Mouse (Mus musculus) liver, embryonic 16.5 days (tissue): ENCODE measurements around the gene Igfbp6. TPM values are rescaled to one million over a fixed set of nuclear protein-coding genes. Genes with fewer than 3 reads are reported as not detected.

ENCODE experiments used
- ATAC-seq: fragments of 200-750 bp; cut with Nextera tagmentation; 2 replicates; pipeline ENCODE4 v1.8.0; 2017; ENCODE audit warnings: low read depth, mild to moderate bottlenecking, moderate number of reproducible peaks, moderate library complexity
- H3K27ac ChIP-seq: fragments of 300-500 bp; sonication (generic); 2 replicates; pipeline ENCODE4 v1.5.1; 2014; ENCODE audit warnings: mild to moderate bottlenecking, low read length
- H3K27me3 ChIP-seq: fragments of 300-500 bp; sonication (generic); 2 replicates; pipeline ENCODE4 v1.6.1; 2014; ENCODE audit warnings: low read depth, low read length, mixed read lengths; ENCODE audit not compliant: control insufficient read depth, insufficient read depth
- H3K36me3 ChIP-seq: fragments of 300-500 bp; sonication (generic); 2 replicates; pipeline ENCODE4 v1.6.1; 2014; ENCODE audit warnings: mild to moderate bottlenecking; ENCODE audit not compliant: control insufficient read depth, insufficient read depth
- H3K4me1 ChIP-seq: fragments of 300-500 bp; sonication (generic); 2 replicates; pipeline ENCODE4 v1.6.1; 2014; ENCODE audit warnings: low read depth, low read length, mixed read lengths; ENCODE audit not compliant: control insufficient read depth
- H3K4me2 ChIP-seq: fragments of 300-500 bp; sonication (generic); 2 replicates; pipeline ENCODE4 v1.6.1; 2014; ENCODE audit warnings: low read depth, low read length, mixed read lengths
- H3K4me3 ChIP-seq: fragments of 300-500 bp; sonication (generic); 2 replicates; pipeline ENCODE4 v1.5.1; 2014; ENCODE audit warnings: low read depth, mild to moderate bottlenecking, low read length
- H3K9ac ChIP-seq: fragments of 300-500 bp; sonication (generic); 2 replicates; pipeline ENCODE4 v1.6.1; 2014; ENCODE audit warnings: low read depth, low read length
- H3K9me3 ChIP-seq: fragments of 300-500 bp; sonication (generic); replicated peaks from 2 replicates; pipeline ENCODE4 v1.6.1; 2016; ENCODE audit warnings: low read length; ENCODE audit not compliant: control insufficient read depth
- WGBS: fragments of 180-500 bp; shearing (Covaris S2); extraction: QIAGEN DNeasy Blood & Tissue Kit; methylation state at CpG from one replicate; pipeline ENCODE4 v1.1.7; 2014; ENCODE audit not compliant: insufficient replicate concordance; 5-methylcytosine and 5-hydroxymethylcytosine counted together
- polyA plus RNA-seq: library from polyadenylated mRNA; unstranded; fragments of >200 nt; fragmentation: Nextera tagmentation; extraction: Ambion mirVana; gene quantifications from 2 replicates; pipeline ENCODE4 v1.2.1, GENCODE M21; 2015

Gene Igfbp6
- polyA plus RNA-seq, 1 experiment from 2014 or later = 2.4 TPM

GRCm38 (mm10) chr15:102114651-102115260 lies 29.4 kb upstream of the Igfbp6 start:
- WGBS = 65% methylated on average over 7 of the region's 7 CpGs
- Histone ChIP-seq H3K9me3 (no peaks in the 10 kb centered on the region), H3K9ac (no peak overlapping the region), H3K27ac (no peak overlapping the region), H3K27me3 (no peaks in the 10 kb centered on the region), H3K36me3 (no peaks in the 10 kb centered on the region; the same call in 1 of the 2 replicates), H3K4me2 (no peak overlapping the region), H3K4me3 (no peak overlapping the region), H3K4me1 (no peaks in the 10 kb centered on the region)
- ATAC-seq = no peak

- H3K36me3 ChIP-seq = no peaks in the 10 kb centered on the region; the same call in 1 of the 2 replicates
- no peak for ATAC-seq
Measured at GRCm38 (mm10) chr15:102115731-102116231, 28.4 kb upstream of the Igfbp6 start.

GRCm38 (mm10) chr15:102116753-102117415 lies 27.3 kb upstream of the Igfbp6 start:
- no peak overlapping the region for H3K4me3 ChIP-seq
- H3K36me3 ChIP-seq = peaks cover 1% of the 10 kb centered on the region; the same call in 1 of the 2 replicates
- no peak overlapping the region for H3K27ac ChIP-seq
- WGBS = 67% methylated on average over 11 of the region's 11 CpGs
- ATAC-seq = no peak
- no peak overlapping the region for H3K4me2 ChIP-seq
- no peaks in the 10 kb centered on the region for H3K9me3 ChIP-seq
- no peaks in the 10 kb centered on the region for H3K4me1 ChIP-seq
- H3K27me3 ChIP-seq = no peaks in the 10 kb centered on the region
- H3K9ac ChIP-seq = no peak overlapping the region

More at GRCm38 (mm10) chr15:102115731-102116231, 28.4 kb upstream of the Igfbp6 start:
- Histone ChIP-seq H3K27ac (no peak overlapping the region), H3K9me3 (no peaks in the 10 kb centered on the region), H3K9ac (no peak overlapping the region), H3K4me3 (no peak overlapping the region), H3K27me3 (no peaks in the 10 kb centered on the region), H3K4me1 (no peaks in the 10 kb centered on the region), H3K4me2 (no peak overlapping the region)
- 49% methylated on average over 9 of the region's 9 CpGs for WGBS

GRCm38 (mm10) chr15:102117461-102118443 lies 26.4 kb upstream of the Igfbp6 start:
- Histone ChIP-seq H3K36me3 (peaks cover 4% of the 10 kb centered on the region; the same call in 1 of the 2 replicates), H3K27ac (no peak overlapping the region), H3K9me3 (no peaks in the 10 kb centered on the region), H3K27me3 (no peaks in the 10 kb centered on the region), H3K4me3 (no peak overlapping the region), H3K4me1 (no peaks in the 10 kb centered on the region), H3K4me2 (no peak overlapping the region), H3K9ac (no peak overlapping the region)
- no peak; the same call in 1 of the 2 replicates for ATAC-seq
- WGBS = 71% methylated on average over 18 of the region's 19 CpGs

GRCm38 (mm10) chr15:102118591-102118990 lies 25.6 kb upstream of the Igfbp6 start:
- ATAC-seq = no peak
- Histone ChIP-seq H3K9ac (no peak overlapping the region), H3K9me3 (no peaks in the 10 kb centered on the region), H3K36me3 (peaks cover 4% of the 10 kb centered on the region; the same call in 1 of the 2 replicates), H3K4me1 (no peaks in the 10 kb centered on the region), H3K27ac (no peak overlapping the region), H3K27me3 (no peaks in the 10 kb centered on the region), H3K4me2 (no peak overlapping the region), H3K4me3 (no peak overlapping the region)
- WGBS = 83% methylated on average over 4 of the region's 4 CpGs

- Histone ChIP-seq H3K27me3 (no peaks in the 10 kb centered on the region), H3K4me3 (no peak overlapping the region), H3K9ac (no peak overlapping the region), H3K27ac (no peak overlapping the region), H3K9me3 (no peaks in the 10 kb centered on the region), H3K36me3 (peaks cover 4% of the 10 kb centered on the region; the same call in 1 of the 2 replicates), H3K4me1 (no peaks in the 10 kb centered on the region), H3K4me2 (no peak overlapping the region)
- 70% methylated on average over 8 of the region's 8 CpGs for WGBS
- ATAC-seq = no peak
Measured at GRCm38 (mm10) chr15:102119121-102119830, 24.9 kb upstream of the Igfbp6 start.

- no peak for ATAC-seq
- Histone ChIP-seq H3K4me1 (no peaks in the 10 kb centered on the region), H3K36me3 (peaks cover 4% of the 10 kb centered on the region; the same call in 1 of the 2 replicates), H3K27me3 (no peaks in the 10 kb centered on the region), H3K27ac (no peak overlapping the region), H3K9me3 (no peaks in the 10 kb centered on the region), H3K4me3 (no peak overlapping the region), H3K4me2 (no peak overlapping the region), H3K9ac (no peak overlapping the region)
- 76% methylated on average over 2 of the region's 2 CpGs for WGBS
Measured at GRCm38 (mm10) chr15:102119831-102120170, 24.4 kb upstream of the Igfbp6 start.

GRCm38 (mm10) chr15:102120530-102120929 lies 23.6 kb upstream of the Igfbp6 start:
- ATAC-seq = no peak
- Histone ChIP-seq H3K27me3 (no peaks in the 10 kb centered on the region), H3K4me3 (no peak overlapping the region), H3K36me3 (peaks cover 4% of the 10 kb centered on the region), H3K9me3 (no peaks in the 10 kb centered on the region), H3K27ac (no peak overlapping the region), H3K4me2 (no peak overlapping the region), H3K9ac (no peak overlapping the region), H3K4me1 (no peaks in the 10 kb centered on the region)
- 68% methylated on average over 5 of the region's 5 CpGs for WGBS
